ENCODE assay signal across 8 mouse cellular contexts in the genomic region with DNA sequence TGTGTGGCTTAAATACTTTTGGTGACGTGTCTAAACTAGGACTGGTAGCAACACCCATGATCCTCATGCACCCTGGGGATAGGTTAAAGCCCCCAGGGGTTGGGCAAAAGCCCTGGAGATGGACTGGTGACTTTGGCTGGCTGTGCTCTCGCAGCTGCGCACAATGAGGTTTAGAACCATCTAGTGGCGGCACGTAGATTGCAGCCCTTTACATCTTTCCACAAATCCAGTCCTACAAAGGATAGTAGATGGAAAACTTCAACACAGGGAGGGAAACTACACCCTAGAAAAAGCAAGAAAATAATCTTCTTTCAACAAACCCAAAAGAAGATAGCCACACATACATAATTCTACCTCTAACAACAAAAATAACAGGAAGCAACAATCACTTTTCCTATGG. TPM values are rescaled to one million over a fixed set of nuclear protein-coding genes. Genes with fewer than 3 reads are reported as not detected.
A peak's percentile ranks its signal among the peaks of the same experiment; 100 is the strongest.
DNase-seq lines count a peak whose midpoint lies in the region; ATAC-seq and TF ChIP-seq lines count a peak whose summit lies in the region.
"Not testable (repeated sequence)": the region's sequence is repeated elsewhere in the genome, so short reads cannot be mapped to it uniquely, and the experiment has no call there.

No protein-coding gene starts in this region.

- peak; percentile 31 for TF ChIP-seq CTCF in gastrocnemius, adult 2 months (IDR thresholded peaks at IDR 0.05)
- not testable (repeated sequence) for TF ChIP-seq CTCF in kidney, adult 2 months (conservative IDR thresholded peaks at IDR 0.05; ENCODE audit: insufficient read depth, insufficient read length, low read depth, low read length)
- TF ChIP-seq CTCF in liver, postnatal 0 days (IDR thresholded peaks at IDR 0.05; ENCODE audit: low read depth), result peak; percentile 31
- TF ChIP-seq CTCF in midbrain, postnatal 0 days (IDR thresholded peaks at IDR 0.05), result peak; percentile 52

- not testable (repeated sequence) for H3K4me3 ChIP-seq in gastrocnemius, adult 2 months; kidney, adult 2 months (ENCODE audit: insufficient read depth, low read depth, low read length); liver, postnatal 0 days (ENCODE audit: low read depth, low read length); midbrain, postnatal 0 days (ENCODE audit: low read depth, low read length)

- H3K4me2 ChIP-seq in liver, postnatal 0 days (ENCODE audit: low read depth, low read length); midbrain, postnatal 0 days (ENCODE audit: low read depth, low read length, poor library complexity, severe bottlenecking): not testable (repeated sequence)

- peak; percentile 37 for DNase-seq in ES-CJ7 (ENCODE audit: low read depth, low spot score)
- DNase-seq in adrenal gland, adult (ENCODE audit: inconsistent age in 2 of 2, low spot score in 1 of 2), result peak; percentile 17 to 64
- peak; percentile 47 for DNase-seq in embryo, embryonic 10.5 days (ENCODE audit: low spot score)
- DNase-seq in gastrocnemius, adult 2 months; liver, postnatal 0 days; midbrain, postnatal 0 days (ENCODE audit: low spot score): not testable (repeated sequence)
- DNase-seq in kidney, adult 2 months, result peak; percentile 6
- peak; percentile 40 for DNase-seq in testis, postnatal 10 days (ENCODE audit: low spot score)

- not testable (repeated sequence) for H3K9me3 ChIP-seq in liver, postnatal 0 days (ENCODE audit: low read length); midbrain, postnatal 0 days (ENCODE audit: low read length)

- H3K4me1 ChIP-seq in kidney, adult 2 months (ENCODE audit: control insufficient read depth, insufficient read depth, low read length); liver, postnatal 0 days (ENCODE audit: insufficient read depth); midbrain, postnatal 0 days (ENCODE audit: insufficient read depth, low read length): not testable (repeated sequence)

- not testable (repeated sequence) for H3K36me3 ChIP-seq in kidney, adult 2 months (ENCODE audit: control insufficient read depth, insufficient read depth, low read length); liver, postnatal 0 days (replicated peaks; ENCODE audit: insufficient read depth, low read length); midbrain, postnatal 0 days (ENCODE audit: insufficient read depth, low read length)

- not testable (repeated sequence) for ATAC-seq in liver, postnatal 0 days; midbrain, postnatal 0 days (ENCODE audit: low FRiP score)

- not testable (repeated sequence) for H3K27me3 ChIP-seq in kidney, adult 2 months (replicated peaks; ENCODE audit: control insufficient read depth, insufficient read depth, low read length); liver, postnatal 0 days (ENCODE audit: insufficient read depth, low read length); midbrain, postnatal 0 days (ENCODE audit: insufficient read depth, low read length)

- intact Hi-C loops in gastrocnemius, adult 2 months (cut with DNase I), result not testable (repeated sequence)

- not testable (repeated sequence) for H3K9ac ChIP-seq in liver, postnatal 0 days (replicated peaks); midbrain, postnatal 0 days (replicated peaks; ENCODE audit: low read length, poor library complexity, severe bottlenecking)

- TF ChIP-seq EP300 in liver, postnatal 0 days (IDR thresholded peaks at IDR 0.05; ENCODE audit: low read depth), result not testable (repeated sequence)

- not testable (repeated sequence) for H3K27ac ChIP-seq in gastrocnemius, adult 2 months; kidney, adult 2 months (ENCODE audit: insufficient read depth, low read depth, low read length); liver, postnatal 0 days (ENCODE audit: low read depth); midbrain, postnatal 0 days (ENCODE audit: low read depth, low read length)

- TF ChIP-seq POLR2A in kidney, adult 2 months (IDR thresholded peaks at IDR 0.05; ENCODE audit: low read depth, low read length), result not testable (repeated sequence)

- 17% methylated on average over 4 of the region's 5 CpGs for WGBS in kidney, adult 2 months
- WGBS in liver, postnatal 0 days (ENCODE audit: insufficient replicate concordance), result 28% methylated on average over 4 of the region's 5 CpGs
- 12% methylated on average over 4 of the region's 5 CpGs for WGBS in midbrain, postnatal 0 days

RNA-seq across cellular contexts. Expression of gene Hddc2, which starts 57.0 kb away (rescaled TPM):
- 10 to 100 TPM; 14.3 to 17.5 TPM for total RNA-seq in gastrocnemius, adult 2 months (2021)
- 8.3 and 10.2 TPM in 2 replicates for polyA plus RNA-seq in kidney, adult 2 months (2012; rRNA removed)
- 9.5 and 10.6 TPM in 2 replicates for polyA plus RNA-seq in liver, postnatal 0 days (2015; fragmentation: Nextera tagmentation; extraction: Ambion mirVana)
- total RNA-seq in midbrain, postnatal 0 days (2014; rRNA removed), result 31.2 and 45.2 TPM in 2 replicates
- polyA plus RNA-seq in midbrain, postnatal 0 days (2015; fragmentation: Nextera tagmentation; extraction: Ambion mirVana), result 73.7 and 80.8 TPM in 2 replicates
